Mouse (Mus musculus) heart, adult 2 months (tissue): ENCODE data around the gene Hist1h3b.
"Not testable (repeated sequence)": the region's sequence is repeated elsewhere in the genome, so short reads cannot be mapped to it uniquely, and the experiment has no call there.

Experiments
- CTCF ChIP-seq: fragments of 200-600 bp; IDR thresholded peaks from 2 replicates; pipeline ENCODE4 v1.8.1; 2022; ENCODE audit warnings: antibody characterized with exemption, mild to moderate bottlenecking, moderate library complexity
- EP300 ChIP-seq: fragments of 200-500 bp; IDR thresholded peaks from 2 replicates; pipeline ENCODE4 v1.6.1; 2011; ENCODE audit warnings: low read depth, low read length, control low read depth; ENCODE audit not compliant: insufficient read depth
- POLR2A ChIP-seq: fragments of 200-500 bp; IDR thresholded peaks from 2 replicates; pipeline ENCODE4 v1.6.1; 2011; ENCODE audit warnings: mild to moderate bottlenecking, low read depth, low read length, control low read depth; ENCODE audit not compliant: insufficient read depth

DNA sequence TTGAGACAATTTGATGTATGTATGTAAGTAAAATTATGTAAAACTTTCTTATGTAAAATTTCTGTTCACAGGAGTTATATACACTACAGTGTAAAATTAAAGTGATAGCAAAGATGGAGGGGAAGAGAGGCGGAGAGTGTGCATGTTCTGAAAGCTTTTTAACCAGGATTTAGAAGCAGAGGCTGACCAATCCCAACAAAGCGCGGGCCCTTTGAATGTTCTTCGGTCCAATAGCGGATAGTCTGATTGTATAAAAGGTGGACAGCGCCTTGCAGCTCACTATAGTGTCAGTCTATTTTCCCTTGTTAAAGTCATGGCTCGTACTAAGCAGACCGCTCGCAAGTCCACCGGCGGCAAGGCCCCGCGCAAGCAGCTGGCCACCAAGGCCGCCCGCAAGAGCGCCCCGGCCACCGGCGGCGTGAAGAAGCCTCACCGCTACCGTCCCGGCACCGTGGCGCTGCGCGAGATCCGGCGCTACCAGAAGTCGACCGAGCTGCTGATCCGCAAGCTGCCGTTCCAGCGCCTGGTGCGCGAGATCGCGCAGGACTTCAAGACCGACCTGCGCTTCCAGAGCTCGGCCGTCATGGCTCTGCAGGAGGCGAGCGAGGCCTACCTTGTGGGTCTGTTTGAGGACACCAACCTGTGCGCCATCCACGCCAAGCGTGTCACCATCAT lies at the start of gene Hist1h3b:
- TF ChIP-seq POLR2A, CTCF, EP300: not testable (repeated sequence)
